Mouse (Mus musculus): ENCODE measurements at regions not wholly inside any gene's neighbourhood (a gene's known extent, or its start where the extent isn't known, plus 50 kb on each side); places are given as distances from the start of the nearest gene placed in this dataset.

DNA sequence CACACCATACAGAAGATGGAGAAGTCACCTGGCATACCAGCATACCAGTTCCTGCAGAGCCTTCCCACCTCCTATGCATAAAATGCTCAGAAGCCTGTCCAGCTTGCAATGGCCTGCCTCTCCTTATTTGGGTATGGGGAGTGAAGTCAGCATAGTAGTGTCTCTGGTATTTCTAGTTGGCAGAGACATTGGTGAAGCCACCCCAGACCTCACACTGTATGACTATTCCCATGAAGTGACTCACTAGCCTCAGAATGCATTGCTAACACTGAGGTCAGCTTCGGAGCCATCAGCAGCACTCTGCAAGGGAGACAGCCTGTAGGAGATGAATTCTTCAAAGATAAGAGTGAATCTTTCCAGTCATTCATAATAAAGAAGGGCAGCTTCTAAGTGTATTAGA is 325.2 kb upstream of the Actbl2 start:
- WGBS = 20% methylated on average over 1 of the region's 1 CpGs
- Histone ChIP-seq H3K9me3 (ENCODE audit: control insufficient read depth, low read length) (no peaks in the 10 kb centered on the region), H3K27ac (replicated peaks in 1 of 2; ENCODE audit: control insufficient read depth in 1 of 2, insufficient read depth in 1 of 2, low read depth in 2 of 2, low read length in 2 of 2) (peak overlapping the region; percentile 76 to 86), H3K4me1 (ENCODE audit: control insufficient read depth in 2 of 2, insufficient read depth in 2 of 2, low read length in 2 of 2) (peaks cover 5 to 8% of the 10 kb centered on the region in 2 experiments), H3K27me3 (ENCODE audit: control insufficient read depth, insufficient read depth, low read length) (no peaks in the 10 kb centered on the region), H3K36me3 (ENCODE audit: control insufficient read depth, insufficient read depth, low read length) (no peaks in the 10 kb centered on the region), H3K4me2 (ENCODE audit: low read length) (no peak overlapping the region), H3K4me3 (ENCODE audit: control insufficient read depth in 1 of 2, insufficient read depth in 1 of 2, low read depth in 1 of 2, low read length in 2 of 2) (no peak overlapping the region), H3K9ac (ENCODE audit: low read length) (no peak overlapping the region)
- ATAC-seq (ENCODE audit: insufficient number of reproducible peaks, insufficient read depth, low FRiP score, low read depth) = peak; percentile 95

GRCm38 (mm10) chr13:110941587-110941986 is 313.2 kb upstream of the Actbl2 start:
- no peak for ATAC-seq (ENCODE audit: insufficient number of reproducible peaks, insufficient read depth, low FRiP score, low read depth)
- 18% methylated on average over 1 of the region's 1 CpGs for WGBS
- 0 out of 4 replicates have a peak, but pooled peaks cover 0 to 4% of the 10 kb centered on the region in 2 experiments for H3K4me1 ChIP-seq (ENCODE audit: control insufficient read depth in 2 of 2, insufficient read depth in 2 of 2, low read length in 2 of 2)

DNA sequence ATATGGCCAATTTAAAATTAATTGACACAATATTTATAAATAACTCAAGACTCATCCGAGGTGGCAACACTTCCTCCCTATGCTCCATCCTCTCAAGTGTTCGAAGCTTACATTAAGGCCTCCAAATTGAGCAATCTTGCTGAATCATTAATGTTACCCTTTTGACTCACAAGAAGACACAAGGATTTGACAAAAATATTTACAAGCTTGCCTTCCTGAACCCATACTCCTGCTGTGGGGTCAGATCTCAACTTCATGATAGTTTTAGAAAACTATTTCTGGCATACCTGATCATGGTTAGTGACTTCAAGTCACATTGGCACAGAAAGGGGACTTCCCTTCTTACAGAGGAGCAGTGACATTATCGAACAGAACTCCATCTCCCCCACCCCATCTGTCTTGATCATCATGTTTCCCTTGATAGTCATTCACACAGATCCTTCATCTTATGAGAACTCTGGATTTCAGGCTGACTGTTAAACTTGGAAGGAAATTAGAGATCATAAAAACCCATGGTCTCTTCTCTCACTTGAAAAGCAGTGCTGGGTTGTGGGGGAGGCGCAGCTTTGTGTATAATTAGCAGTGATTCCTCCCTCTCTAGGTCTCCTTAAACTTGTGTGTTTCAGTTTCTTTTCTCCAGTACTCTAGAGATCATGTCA is 311.7 kb upstream of the Actbl2 start:
- no peak overlapping the region for H3K4me3 ChIP-seq (ENCODE audit: control insufficient read depth in 1 of 2, insufficient read depth in 1 of 2, low read depth in 1 of 2, low read length in 2 of 2)
- ATAC-seq (ENCODE audit: insufficient number of reproducible peaks, insufficient read depth, low FRiP score, low read depth) = no peak
- no peak overlapping the region for H3K27ac ChIP-seq (replicated peaks in 1 of 2; ENCODE audit: control insufficient read depth in 1 of 2, insufficient read depth in 1 of 2, low read depth in 2 of 2, low read length in 2 of 2)
- H3K4me1 ChIP-seq (ENCODE audit: control insufficient read depth in 2 of 2, insufficient read depth in 2 of 2, low read length in 2 of 2) = 0 out of 4 replicates have a peak, but pooled peaks cover 0 to 4% of the 10 kb centered on the region in 2 experiments
- H3K9me3 ChIP-seq (ENCODE audit: control insufficient read depth, low read length) = no peaks in the 10 kb centered on the region
- no peaks in the 10 kb centered on the region for H3K36me3 ChIP-seq (ENCODE audit: control insufficient read depth, insufficient read depth, low read length)
- no peak overlapping the region for H3K9ac ChIP-seq (ENCODE audit: low read length)
- WGBS = 87% methylated on average over 4 of the region's 4 CpGs
- H3K27me3 ChIP-seq (ENCODE audit: control insufficient read depth, insufficient read depth, low read length) = no peaks in the 10 kb centered on the region
- no peak overlapping the region for H3K4me2 ChIP-seq (ENCODE audit: low read length)

More at GRCm38 (mm10) chr13:110941587-110941986, 313.2 kb upstream of the Actbl2 start:
- H3K9me3 ChIP-seq (ENCODE audit: control insufficient read depth, low read length) = no peaks in the 10 kb centered on the region
- no peaks in the 10 kb centered on the region for H3K27me3 ChIP-seq (ENCODE audit: control insufficient read depth, insufficient read depth, low read length)
- H3K36me3 ChIP-seq (ENCODE audit: control insufficient read depth, insufficient read depth, low read length) = no peaks in the 10 kb centered on the region
- peak overlapping the region in 1 of 2 experiments; percentile 73; a peak in 2 of 4 replicates for H3K27ac ChIP-seq (replicated peaks in 1 of 2; ENCODE audit: control insufficient read depth in 1 of 2, insufficient read depth in 1 of 2, low read depth in 2 of 2, low read length in 2 of 2)
- no peak overlapping the region for H3K9ac ChIP-seq (ENCODE audit: low read length)
- no peak overlapping the region for H3K4me2 ChIP-seq (ENCODE audit: low read length)
- no peak overlapping the region for H3K4me3 ChIP-seq (ENCODE audit: control insufficient read depth in 1 of 2, insufficient read depth in 1 of 2, low read depth in 1 of 2, low read length in 2 of 2)

GRCm38 (mm10) chr13:110944061-110944460 is 310.8 kb upstream of the Actbl2 start:
- 80% methylated on average over 4 of the region's 4 CpGs for WGBS
- Histone ChIP-seq H3K4me1 (ENCODE audit: control insufficient read depth in 2 of 2, insufficient read depth in 2 of 2, low read length in 2 of 2) (0 out of 4 replicates have a peak, but pooled peaks cover 0 to 4% of the 10 kb centered on the region in 2 experiments), H3K27ac (replicated peaks in 1 of 2; ENCODE audit: control insufficient read depth in 1 of 2, insufficient read depth in 1 of 2, low read depth in 2 of 2, low read length in 2 of 2) (no peak overlapping the region), H3K36me3 (ENCODE audit: control insufficient read depth, insufficient read depth, low read length) (no peaks in the 10 kb centered on the region), H3K9ac (ENCODE audit: low read length) (no peak overlapping the region), H3K9me3 (ENCODE audit: control insufficient read depth, low read length) (no peaks in the 10 kb centered on the region), H3K4me2 (ENCODE audit: low read length) (no peak overlapping the region), H3K4me3 (ENCODE audit: control insufficient read depth in 1 of 2, insufficient read depth in 1 of 2, low read depth in 1 of 2, low read length in 2 of 2) (no peak overlapping the region), H3K27me3 (ENCODE audit: control insufficient read depth, insufficient read depth, low read length) (no peaks in the 10 kb centered on the region)
- no peak for ATAC-seq (ENCODE audit: insufficient number of reproducible peaks, insufficient read depth, low FRiP score, low read depth)

GRCm38 (mm10) chr13:110944683-110945082 is 310.1 kb upstream of the Actbl2 start:
- no peak overlapping the region for H3K4me3 ChIP-seq (ENCODE audit: control insufficient read depth in 1 of 2, insufficient read depth in 1 of 2, low read depth in 1 of 2, low read length in 2 of 2)
- H3K27me3 ChIP-seq (ENCODE audit: control insufficient read depth, insufficient read depth, low read length) = no peaks in the 10 kb centered on the region
- no peak overlapping the region for H3K27ac ChIP-seq (replicated peaks in 1 of 2; ENCODE audit: control insufficient read depth in 1 of 2, insufficient read depth in 1 of 2, low read depth in 2 of 2, low read length in 2 of 2)
- H3K9me3 ChIP-seq (ENCODE audit: control insufficient read depth, low read length) = no peaks in the 10 kb centered on the region
- H3K4me1 ChIP-seq (ENCODE audit: control insufficient read depth in 2 of 2, insufficient read depth in 2 of 2, low read length in 2 of 2) = 0 out of 4 replicates have a peak, but pooled peaks cover 0 to 4% of the 10 kb centered on the region in 2 experiments
- ATAC-seq (ENCODE audit: insufficient number of reproducible peaks, insufficient read depth, low FRiP score, low read depth) = no peak
- 85% methylated on average over 5 of the region's 5 CpGs for WGBS
- no peaks in the 10 kb centered on the region for H3K36me3 ChIP-seq (ENCODE audit: control insufficient read depth, insufficient read depth, low read length)
- no peak overlapping the region for H3K4me2 ChIP-seq (ENCODE audit: low read length)
- no peak overlapping the region for H3K9ac ChIP-seq (ENCODE audit: low read length)

GRCm38 (mm10) chr13:110960212-110960611 is 294.6 kb upstream of the Actbl2 start:
- no peaks in the 10 kb centered on the region for H3K36me3 ChIP-seq (ENCODE audit: control insufficient read depth, insufficient read depth, low read length)
- no peak for ATAC-seq (ENCODE audit: insufficient number of reproducible peaks, insufficient read depth, low FRiP score, low read depth)
- no peak overlapping the region for H3K27ac ChIP-seq (replicated peaks in 1 of 2; ENCODE audit: control insufficient read depth in 1 of 2, insufficient read depth in 1 of 2, low read depth in 2 of 2, low read length in 2 of 2)
- H3K4me2 ChIP-seq (ENCODE audit: low read length) = no peak overlapping the region
- H3K9ac ChIP-seq (ENCODE audit: low read length) = no peak overlapping the region
- H3K4me1 ChIP-seq (ENCODE audit: control insufficient read depth in 2 of 2, insufficient read depth in 2 of 2, low read length in 2 of 2) = 0 out of 4 replicates have a peak, but pooled peaks cover 0 to 4% of the 10 kb centered on the region in 2 experiments
- no peaks in the 10 kb centered on the region for H3K27me3 ChIP-seq (ENCODE audit: control insufficient read depth, insufficient read depth, low read length)
- H3K9me3 ChIP-seq (ENCODE audit: control insufficient read depth, low read length) = peaks cover 4% of the 10 kb centered on the region; the same call in 1 of the 2 replicates
- no peak overlapping the region for H3K4me3 ChIP-seq (ENCODE audit: control insufficient read depth in 1 of 2, insufficient read depth in 1 of 2, low read depth in 1 of 2, low read length in 2 of 2)
- 69% methylated on average over 5 of the region's 5 CpGs for WGBS

DNA sequence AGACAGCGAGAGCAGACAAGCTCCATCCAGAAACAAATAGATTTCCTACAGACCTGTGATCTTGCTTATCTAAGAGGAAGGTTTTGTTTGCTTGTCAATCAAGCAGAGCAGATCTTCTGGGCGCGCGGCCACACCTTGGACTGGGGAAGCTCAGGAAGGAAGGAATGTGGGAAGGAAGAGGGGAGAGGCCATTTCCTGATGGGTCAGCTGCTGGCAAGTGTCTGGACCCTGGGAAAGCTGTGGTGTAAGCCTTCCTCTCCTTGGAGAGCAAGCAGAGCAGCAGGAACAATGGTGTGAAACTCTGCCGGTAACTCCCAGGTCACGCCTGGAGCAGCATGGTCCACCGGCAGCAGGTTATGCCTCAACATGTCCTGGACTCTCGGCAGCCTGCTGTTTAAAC is 287.7 kb upstream of the Actbl2 start:
- Histone ChIP-seq H3K27me3 (ENCODE audit: control insufficient read depth, insufficient read depth, low read length) (no peaks in the 10 kb centered on the region), H3K9ac (ENCODE audit: low read length) (0 out of 2 replicates have a peak overlapping the region, but pooled peaks have one; percentile 10), H3K4me1 (ENCODE audit: control insufficient read depth in 2 of 2, insufficient read depth in 2 of 2, low read length in 2 of 2) (peaks cover 14 to 18% of the 10 kb centered on the region in 2 experiments), H3K27ac (replicated peaks in 1 of 2; ENCODE audit: control insufficient read depth in 1 of 2, insufficient read depth in 1 of 2, low read depth in 2 of 2, low read length in 2 of 2) (peak overlapping the region; percentile 82 to 85), H3K9me3 (ENCODE audit: control insufficient read depth, low read length) (no peaks in the 10 kb centered on the region), H3K36me3 (ENCODE audit: control insufficient read depth, insufficient read depth, low read length) (no peaks in the 10 kb centered on the region), H3K4me3 (ENCODE audit: control insufficient read depth in 1 of 2, insufficient read depth in 1 of 2, low read depth in 1 of 2, low read length in 2 of 2) (no peak overlapping the region), H3K4me2 (ENCODE audit: low read length) (no peak overlapping the region)
- peak; percentile 83 for ATAC-seq (ENCODE audit: insufficient number of reproducible peaks, insufficient read depth, low FRiP score, low read depth)
- WGBS = 33% methylated on average over 8 of the region's 8 CpGs

Measured in heart, embryonic 14.5 days (tissue).